8 mouse cellular contexts compared by ENCODE assay signal in genomic region chr15:3994852-3995447, GRCm38 (mm10). TPM values are rescaled to one million over a fixed set of nuclear protein-coding genes. Genes with fewer than 3 reads are reported as not detected.
DNase-seq lines count a peak whose midpoint lies in the region; ATAC-seq and TF ChIP-seq lines count a peak whose summit lies in the region.

No protein-coding gene starts in this region.

- no peak for TF ChIP-seq POLR2A in brain, embryonic 14.5 days (IDR thresholded peaks at IDR 0.05; ENCODE audit: borderline replicate concordance, extremely low read depth, insufficient read depth, insufficient read length, poor library complexity, severe bottlenecking)
- TF ChIP-seq POLR2A in myocyte (IDR thresholded peaks at IDR 0.05; ENCODE audit: insufficient read length, low read depth), result no peak

- peak overlapping the region; percentile 71 for H3ac ChIP-seq in myocyte (ENCODE audit: control insufficient read depth, insufficient read length)

- peaks cover 2% of the 10 kb centered on the region; the same call in 1 of the 2 replicates for H3K4me1 ChIP-seq in hindbrain, postnatal 0 days (ENCODE audit: insufficient read depth, low read length)

- peaks cover 17% of the 10 kb centered on the region; the same call in 1 of the 2 replicates for H3K36me3 ChIP-seq in hindbrain, postnatal 0 days (ENCODE audit: insufficient read depth, low read length)
- peaks cover 13% of the 10 kb centered on the region for H3K36me3 ChIP-seq in myocyte (ENCODE audit: control insufficient read depth, insufficient read depth)

- 23% methylated on average over 14 of the region's 14 CpGs for WGBS in hindbrain, postnatal 0 days

- peaks cover 17% of the 10 kb centered on the region for H3K79me2 ChIP-seq in myocyte (ENCODE audit: control insufficient read depth, insufficient read depth)

- no peaks in the 10 kb centered on the region for H3K27me3 ChIP-seq in hindbrain, postnatal 0 days (ENCODE audit: insufficient read depth, low read length)
- no peaks in the 10 kb centered on the region for H3K27me3 ChIP-seq in myocyte (ENCODE audit: control insufficient read depth, insufficient read depth, insufficient read length)

- H3K27ac ChIP-seq in layer of hippocampus, adult 2 months, result peak overlapping the region; percentile 97
- H3K27ac ChIP-seq in hindbrain, postnatal 0 days, result peak overlapping the region; percentile 95

- DNase-seq in layer of hippocampus, adult 2 months (ENCODE audit: low spot score in 2 of 2), result no peak
- DNase-seq in layer of hippocampus, postnatal 36 days, result no peak
- peak; percentile 12 for DNase-seq in brain, embryonic 14.5 days (ENCODE audit: low read depth)
- no peak for DNase-seq in hindbrain, postnatal 0 days (ENCODE audit: low spot score)
- DNase-seq in cerebellum, adult 9-11 months, result no peak
- DNase-seq in left cerebral cortex, adult 11 months (ENCODE audit: low spot score), result no peak
- no peak for DNase-seq in adrenal gland, adult 18-20 months (ENCODE audit: low spot score in 2 of 2)

- peak overlapping the region; percentile 74 for H3K9ac ChIP-seq in hindbrain, postnatal 0 days (replicated peaks; ENCODE audit: low read length)

- peak overlapping the region; percentile 54 for H3K4me2 ChIP-seq in hindbrain, postnatal 0 days (ENCODE audit: low read depth, low read length)
- peak overlapping the region; percentile 62 for H3K4me2 ChIP-seq in myocyte (ENCODE audit: low read depth)

- no peak for ATAC-seq in hindbrain, postnatal 0 days

- TF ChIP-seq CTCF in layer of hippocampus, adult 2 months (conservative IDR thresholded peaks at IDR 0.05), result no peak
- TF ChIP-seq CTCF in brain, embryonic 14.5 days (IDR thresholded peaks at IDR 0.05; ENCODE audit: borderline replicate concordance, extremely low read depth, insufficient read depth, insufficient read length), result no peak
- no peak for TF ChIP-seq CTCF in hindbrain, postnatal 0 days (IDR thresholded peaks at IDR 0.05; ENCODE audit: low read depth)

- peak overlapping the region; percentile 89 for H3K4me3 ChIP-seq in layer of hippocampus, adult 2 months
- peak overlapping the region; percentile 68 for H3K4me3 ChIP-seq in hindbrain, postnatal 0 days (ENCODE audit: low read length)
- H3K4me3 ChIP-seq in myocyte, result peak overlapping the region; percentile 46

- H3K9me3 ChIP-seq in hindbrain, postnatal 0 days (ENCODE audit: low read length), result no peaks in the 10 kb centered on the region

TF ChIP-seq in myocyte, 11 proteins besides CTCF, POLR2A, EP300 and RAD21:
- TF ChIP-seq MYOG (IDR thresholded peaks at IDR 0.05; ENCODE audit: control insufficient read depth in 1 of 3, insufficient read depth in 1 of 3, insufficient read length in 2 of 3, low read depth in 2 of 3), result no peak
- no peak for TF ChIP-seq REST (IDR thresholded peaks at IDR 0.05; ENCODE audit: insufficient read depth, insufficient read length)
- no peak for TF ChIP-seq TCF12 (IDR thresholded peaks at IDR 0.05; ENCODE audit: insufficient read depth, poor library complexity, severe bottlenecking)
- TF ChIP-seq TCF3 (IDR thresholded peaks at IDR 0.05; ENCODE audit: insufficient read length, low read depth), result no peak
- TF ChIP-seq MYOD1 (IDR thresholded peaks at IDR 0.05; ENCODE audit: control insufficient read depth in 1 of 3, insufficient read length in 2 of 3, low read depth in 2 of 3), result no peak
- no peak for TF ChIP-seq SRF (IDR thresholded peaks at IDR 0.05; ENCODE audit: control insufficient read depth, insufficient read length, low read depth)
- no peak for TF ChIP-seq POLR2AphosphoS2 (IDR thresholded peaks at IDR 0.05; ENCODE audit: insufficient read length, low read depth)
- no peak for TF ChIP-seq CEBPB (IDR thresholded peaks at IDR 0.05; ENCODE audit: insufficient read depth, poor library complexity, severe bottlenecking)
- TF ChIP-seq MAX (IDR thresholded peaks at IDR 0.05; ENCODE audit: low read depth), result no peak
- TF ChIP-seq USF1 (IDR thresholded peaks at IDR 0.05; ENCODE audit: low read depth), result no peak
- TF ChIP-seq E2F4 (IDR thresholded peaks at IDR 0.05; ENCODE audit: insufficient read depth), result no peak

RNA-seq across cellular contexts. Expression of gene AW549877, which starts 0.6 kb away (rescaled TPM):
- 10 to 100 TPM; 44.3 to 44.7 TPM for total RNA-seq in layer of hippocampus, adult 2 months (2021)
- total RNA-seq in layer of hippocampus, postnatal 36 days (2021), result 10 to 100 TPM; 42.2 to 46.2 TPM
- 55.6 and 65.4 TPM in 2 replicates for polyA plus RNA-seq in brain, embryonic 14.5 days (2012; rRNA removed)
- total RNA-seq in hindbrain, postnatal 0 days (2014; rRNA removed), result 30.0 and 30.2 TPM in 2 replicates
- polyA plus RNA-seq in hindbrain, postnatal 0 days (2015; fragmentation: Nextera tagmentation; extraction: Ambion mirVana), result 23.6 and 26.2 TPM in 2 replicates
- polyA plus RNA-seq in myocyte (2012; fragmentation: generic; extraction: Trizol), result 5.9 TPM
- 10 to 100 TPM; 44.8 to 54.8 TPM for total RNA-seq in adrenal gland, adult 18-20 months (2021)

RNA-seq across cellular contexts. Expression of gene Fbxo4, which starts 15.6 kb away (rescaled TPM):
- 1 to 10 TPM; 9.0 to 9.6 TPM for total RNA-seq in layer of hippocampus, adult 2 months (2021)
- total RNA-seq in layer of hippocampus, postnatal 36 days (2021), result 1 to 10 TPM; 8.3 to 8.8 TPM
- 8.0 and 8.3 TPM in 2 replicates for polyA plus RNA-seq in brain, embryonic 14.5 days (2012; rRNA removed)
- total RNA-seq in hindbrain, postnatal 0 days (2014; rRNA removed), result 12.6 and 14.7 TPM in 2 replicates
- 11.2 and 11.7 TPM in 2 replicates for polyA plus RNA-seq in hindbrain, postnatal 0 days (2015; fragmentation: Nextera tagmentation; extraction: Ambion mirVana)
- polyA plus RNA-seq in myocyte (2012; fragmentation: generic; extraction: Trizol), result 14.4 TPM
- 10 to 100 TPM; 17.0 to 18.4 TPM for total RNA-seq in adrenal gland, adult 18-20 months (2021)

RNA-seq across cellular contexts. Expression of gene Oxct1, which starts 31.2 kb away (rescaled TPM):
- 100 to 1,000 TPM; 271 to 283 TPM for total RNA-seq in layer of hippocampus, adult 2 months (2021)
- 100 to 1,000 TPM; 291 to 308 TPM for total RNA-seq in layer of hippocampus, postnatal 36 days (2021)
- 68.2 and 92.5 TPM in 2 replicates for polyA plus RNA-seq in brain, embryonic 14.5 days (2012; rRNA removed)
- 226 and 314 TPM in 2 replicates for total RNA-seq in hindbrain, postnatal 0 days (2014; rRNA removed)
- 457 and 505 TPM in 2 replicates for polyA plus RNA-seq in hindbrain, postnatal 0 days (2015; fragmentation: Nextera tagmentation; extraction: Ambion mirVana)
- 40.4 TPM for polyA plus RNA-seq in myocyte (2012; fragmentation: generic; extraction: Trizol)
- total RNA-seq in adrenal gland, adult 18-20 months (2021), result 100 to 1,000 TPM; 167 to 192 TPM
